In the genomic region with DNA sequence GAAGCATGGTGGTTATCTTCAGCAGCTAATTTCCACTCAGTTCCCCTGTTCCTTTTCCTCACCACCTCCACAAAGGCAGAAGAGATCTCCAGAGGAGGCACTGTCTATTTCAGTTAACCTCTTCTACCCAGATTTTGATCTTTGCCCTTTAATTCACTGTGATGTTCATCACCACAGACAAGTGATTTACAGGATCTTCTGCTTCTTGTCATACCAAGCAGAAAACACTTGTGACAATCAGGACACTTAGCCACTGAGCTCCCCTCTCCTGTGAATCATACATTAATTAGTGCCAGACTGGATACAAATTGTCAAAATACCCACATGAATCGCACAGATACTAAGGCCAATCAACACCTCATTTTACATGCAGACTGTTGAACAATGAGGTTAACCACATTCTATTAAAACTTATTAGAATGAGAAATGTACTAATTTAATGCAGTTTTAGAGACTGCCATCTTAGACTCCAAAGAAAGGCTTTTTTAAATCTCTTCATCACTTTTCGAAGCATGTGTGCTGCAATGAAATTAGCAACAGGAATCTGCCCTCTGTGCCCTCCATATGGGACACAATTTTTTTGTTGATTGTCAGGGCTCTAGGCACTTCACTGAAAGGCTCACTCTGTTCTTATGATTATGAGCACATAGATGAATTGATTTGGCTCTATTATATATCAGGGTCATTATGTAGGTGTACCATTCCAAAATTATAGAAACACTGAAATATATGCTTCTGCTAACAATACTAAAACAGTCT, we compare ENCODE assay signal across 20 mouse cellular contexts.
DNase-seq lines count a peak whose midpoint lies in the region; ATAC-seq and TF ChIP-seq lines count a peak whose summit lies in the region.
"Had no signal": no experiment of that assay in that cellular context is flagged by ENCODE, and none has a peak within 500 bp of the region (broad histone marks: within the 10 kb centered on the region; RNA-seq: fewer than 3 reads in every experiment).

No protein-coding gene starts in this region.

- WGBS in forebrain, embryonic 13.5 days = 42% methylated on average over 2 of the region's 2 CpGs
- 84% methylated on average over 2 of the region's 2 CpGs for WGBS in forebrain, embryonic 10.5 days
- WGBS in midbrain, embryonic 14.5 days = 59% methylated on average over 2 of the region's 2 CpGs
- WGBS in midbrain, embryonic 10.5 days = 86% methylated on average over 2 of the region's 2 CpGs

- no peak for DNase-seq in forebrain, embryonic 10.5 days (ENCODE audit: extremely low spot score, low spot score)
- peak; percentile 4 for DNase-seq in midbrain, embryonic 14.5 days
- DNase-seq in midbrain, embryonic 10.5 days (ENCODE audit: low spot score) = no peak
- peak; percentile 70 for DNase-seq in brain, embryonic 14.5 days (ENCODE audit: low read depth)
- DNase-seq in retina, postnatal 1 day = peak; percentile 77
- DNase-seq: adrenal gland, postnatal 10 days; cerebellum, adult 11-12 months; cerebellum, adult 9-10 months; cerebellum, postnatal 25 days; gastrocnemius, postnatal 14 days; heart, adult 2 months; kidney, adult 18-20 months had no signal

- peak; percentile 66 for ATAC-seq in forebrain, embryonic 13.5 days
- no peak for ATAC-seq in midbrain, embryonic 14.5 days (ENCODE audit: low FRiP score, low TSS enrichment)
- no peak for ATAC-seq in inflammation-experienced regulatory T-cells, adult 6 months
- ATAC-seq: hindbrain, embryonic 16.5 days; intestine, embryonic 15.5 days had no signal

- no peaks in the 10 kb centered on the region for H3K27me3 ChIP-seq in forebrain, embryonic 13.5 days
- no peaks in the 10 kb centered on the region for H3K27me3 ChIP-seq in forebrain, embryonic 10.5 days (ENCODE audit: poor library complexity, severe bottlenecking)
- H3K27me3 ChIP-seq in midbrain, embryonic 14.5 days (ENCODE audit: control insufficient read depth, insufficient read depth, low read length) = no peaks in the 10 kb centered on the region
- H3K27me3 ChIP-seq in midbrain, embryonic 10.5 days (ENCODE audit: low read depth, poor library complexity, severe bottlenecking) = no peaks in the 10 kb centered on the region
- H3K27me3 ChIP-seq: CH12.LX; embryonic facial prominence, embryonic 13.5 days; heart, embryonic 12.5 days; hindbrain, embryonic 12.5 days; intestine, embryonic 15.5 days had no signal

- no peak overlapping the region for H3K4me3 ChIP-seq in forebrain, embryonic 13.5 days
- H3K4me3 ChIP-seq in forebrain, embryonic 10.5 days = no peak overlapping the region
- no peak overlapping the region for H3K4me3 ChIP-seq in midbrain, embryonic 14.5 days (replicated peaks; ENCODE audit: low read depth, low read length)
- no peak overlapping the region for H3K4me3 ChIP-seq in midbrain, embryonic 10.5 days
- H3K4me3 ChIP-seq: embryonic facial prominence, embryonic 13.5 days; heart, adult 2 months; heart, embryonic 12.5 days; hindbrain, embryonic 12.5 days; intestine, embryonic 15.5 days had no signal

- H3K4me2 ChIP-seq in forebrain, embryonic 13.5 days = no peak overlapping the region
- no peak overlapping the region for H3K4me2 ChIP-seq in midbrain, embryonic 14.5 days (ENCODE audit: low read length)
- H3K4me2 ChIP-seq: embryonic facial prominence, embryonic 13.5 days; heart, embryonic 12.5 days; hindbrain, embryonic 12.5 days; intestine, embryonic 15.5 days had no signal

- H3K27ac ChIP-seq in forebrain, embryonic 13.5 days = no peak overlapping the region; the same call in 1 of the 2 replicates
- no peak overlapping the region for H3K27ac ChIP-seq in forebrain, embryonic 10.5 days
- H3K27ac ChIP-seq in midbrain, embryonic 14.5 days (replicated peaks; ENCODE audit: low read depth, low read length) = no peak overlapping the region
- H3K27ac ChIP-seq in midbrain, embryonic 10.5 days (replicated peaks) = no peak overlapping the region
- H3K27ac ChIP-seq: embryonic facial prominence, embryonic 13.5 days; heart, adult 2 months; hindbrain, embryonic 12.5 days; intestine, embryonic 15.5 days had no signal

- H3K9me3 ChIP-seq in forebrain, embryonic 13.5 days (replicated peaks) = no peaks in the 10 kb centered on the region
- no peaks in the 10 kb centered on the region for H3K9me3 ChIP-seq in forebrain, embryonic 10.5 days
- H3K9me3 ChIP-seq in midbrain, embryonic 14.5 days (ENCODE audit: control insufficient read depth, low read length) = no peaks in the 10 kb centered on the region
- H3K9me3 ChIP-seq in midbrain, embryonic 10.5 days (replicated peaks) = no peaks in the 10 kb centered on the region
- H3K9me3 ChIP-seq: embryonic facial prominence, embryonic 13.5 days; heart, embryonic 12.5 days; hindbrain, embryonic 12.5 days; intestine, embryonic 15.5 days had no signal

- TF ChIP-seq POLR2A in brain, embryonic 14.5 days (IDR thresholded peaks at IDR 0.05; ENCODE audit: borderline replicate concordance, extremely low read depth, insufficient read depth, insufficient read length, poor library complexity, severe bottlenecking) = no peak

- no peaks in the 10 kb centered on the region for H3K36me3 ChIP-seq in forebrain, embryonic 13.5 days (ENCODE audit: poor library complexity, severe bottlenecking)
- H3K36me3 ChIP-seq in forebrain, embryonic 10.5 days (replicated peaks) = no peaks in the 10 kb centered on the region
- no peaks in the 10 kb centered on the region for H3K36me3 ChIP-seq in midbrain, embryonic 14.5 days (ENCODE audit: control insufficient read depth, insufficient read depth, low read length)
- no peaks in the 10 kb centered on the region for H3K36me3 ChIP-seq in midbrain, embryonic 10.5 days
- H3K36me3 ChIP-seq: embryonic facial prominence, embryonic 13.5 days; heart, embryonic 12.5 days; hindbrain, embryonic 12.5 days; intestine, embryonic 15.5 days had no signal

- TF ChIP-seq CTCF in brain, embryonic 14.5 days (IDR thresholded peaks at IDR 0.05; ENCODE audit: borderline replicate concordance, extremely low read depth, insufficient read depth, insufficient read length) = no peak

- H3K9ac ChIP-seq in forebrain, embryonic 13.5 days = no peak overlapping the region
- H3K9ac ChIP-seq in midbrain, embryonic 14.5 days (replicated peaks; ENCODE audit: low read length) = no peak overlapping the region
- H3K9ac ChIP-seq: embryonic facial prominence, embryonic 13.5 days; heart, embryonic 12.5 days; hindbrain, embryonic 12.5 days; intestine, embryonic 15.5 days had no signal

- 0 out of 2 replicates have a peak, but pooled peaks cover 5% of the 10 kb centered on the region for H3K4me1 ChIP-seq in forebrain, embryonic 13.5 days
- H3K4me1 ChIP-seq in forebrain, embryonic 10.5 days = no peaks in the 10 kb centered on the region
- no peaks in the 10 kb centered on the region for H3K4me1 ChIP-seq in midbrain, embryonic 14.5 days (ENCODE audit: control insufficient read depth, insufficient read depth, low read length)
- H3K4me1 ChIP-seq in midbrain, embryonic 10.5 days = no peaks in the 10 kb centered on the region
- H3K4me1 ChIP-seq: embryonic facial prominence, embryonic 13.5 days; heart, embryonic 12.5 days; hindbrain, embryonic 12.5 days; intestine, embryonic 15.5 days had no signal

Comparison
In these comparisons a context has a peak if more than half of its experiments do, and no peak if none do; other contexts are left out.
1. DNase-seq: peak in midbrain, embryonic 14.5 days (single experiment), brain, embryonic 14.5 days (single experiment) and retina, postnatal 1 day (single experiment); none in forebrain, embryonic 10.5 days (single experiment) and midbrain, embryonic 10.5 days (single experiment).